Mouse (Mus musculus) erythroblast, embryonic 14.5 days (primary cell): ENCODE results near the gene Cldn34c1.
"Not testable (repeated sequence)": the region's sequence is repeated elsewhere in the genome, so short reads cannot be mapped to it uniquely, and the experiment has no call there.

Experiments used
- GATA1 ChIP-seq: IDR thresholded peaks from 2 replicates; pipeline ENCODE4 v1.6.1; 2012; ENCODE audit warnings: low read length, inconsistent platforms, mixed read lengths
- TAL1 ChIP-seq: IDR thresholded peaks from 3 replicates; pipeline ENCODE4 v1.6.1; 2012; ENCODE audit warnings: low read length, inconsistent platforms, mixed read lengths

- TF ChIP-seq GATA1, TAL1: not testable (repeated sequence)
Observed at GRCm38 (mm10) chrX:123102806-123103205, 489 bp upstream of the Cldn34c1 start.
